Mouse (Mus musculus): ENCODE measurements around the gene Cacnb1.

Gene Cacnb1

DNA sequence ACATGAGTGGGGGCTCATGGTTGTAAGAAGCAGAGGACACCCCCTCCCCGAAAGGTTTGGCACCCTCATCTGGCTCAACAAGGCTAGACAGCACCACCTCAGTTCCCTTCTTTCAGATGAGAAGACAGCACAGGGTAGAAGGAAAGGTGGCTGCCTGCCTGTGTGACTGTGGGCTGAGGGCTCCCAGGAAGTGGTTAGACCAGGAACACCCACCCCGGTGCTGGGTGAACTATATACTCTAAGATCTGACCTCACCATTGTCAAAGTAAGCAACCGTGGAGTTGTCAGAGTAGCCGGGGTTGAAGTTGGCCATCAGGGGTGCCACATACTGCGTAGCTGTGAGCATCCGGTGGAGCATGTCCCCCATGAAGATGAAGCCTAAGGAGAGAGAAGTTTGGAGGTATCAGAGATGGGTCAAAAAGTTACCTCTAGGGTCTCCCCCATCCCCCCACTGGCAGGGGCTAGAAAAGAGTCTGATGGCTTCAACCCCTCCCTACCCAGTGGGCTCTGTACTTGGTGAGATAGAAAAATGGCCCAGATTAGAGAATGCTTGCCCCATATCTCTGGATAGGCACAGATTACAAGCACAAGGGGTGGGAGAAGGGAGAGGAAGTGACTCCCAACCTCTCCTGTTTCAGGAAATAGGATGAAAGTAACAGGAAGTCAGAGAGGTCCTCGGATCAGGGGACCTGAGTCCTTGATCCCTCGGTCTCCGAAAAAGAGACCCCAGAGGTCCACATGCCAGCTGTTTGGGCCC, 67.5 kb downstream of the Cacnb1 start:
- no peak for DNase-seq (ENCODE audit: low spot score)

DNA sequence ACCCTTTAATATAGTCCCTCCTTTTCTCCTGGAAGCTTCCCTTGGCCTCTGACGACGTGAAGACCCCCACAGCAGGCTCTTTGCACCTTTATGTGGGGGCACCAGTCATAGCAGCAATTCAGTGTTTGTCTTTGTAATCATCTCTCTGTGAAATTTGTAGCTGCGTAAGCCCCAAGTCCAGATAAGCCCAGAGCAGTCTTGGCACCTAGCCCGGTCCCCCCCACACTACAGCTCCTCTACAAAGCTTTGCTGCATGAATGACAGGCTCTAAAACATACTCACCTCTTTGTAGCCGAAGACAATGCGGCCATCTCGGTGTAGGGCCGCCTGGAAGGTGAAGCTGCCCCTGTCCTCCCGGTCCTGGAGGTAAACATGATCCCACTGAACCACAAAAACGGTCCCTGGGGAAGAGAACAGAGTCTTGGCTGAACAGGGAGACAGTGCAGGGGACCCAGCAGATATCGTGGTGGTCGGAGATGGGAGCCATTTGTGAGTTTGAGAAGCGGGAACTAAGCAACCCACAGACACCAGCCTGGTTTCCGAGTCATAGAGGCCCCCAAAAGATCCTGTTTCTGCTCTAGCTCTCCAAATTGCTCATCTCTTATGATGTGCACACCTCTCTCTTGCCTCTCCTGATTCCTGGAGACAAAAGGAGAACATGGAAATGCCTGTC, 68.2 kb downstream of the Cacnb1 start:
- DNase-seq (ENCODE audit: low spot score), result no peak

DNA sequence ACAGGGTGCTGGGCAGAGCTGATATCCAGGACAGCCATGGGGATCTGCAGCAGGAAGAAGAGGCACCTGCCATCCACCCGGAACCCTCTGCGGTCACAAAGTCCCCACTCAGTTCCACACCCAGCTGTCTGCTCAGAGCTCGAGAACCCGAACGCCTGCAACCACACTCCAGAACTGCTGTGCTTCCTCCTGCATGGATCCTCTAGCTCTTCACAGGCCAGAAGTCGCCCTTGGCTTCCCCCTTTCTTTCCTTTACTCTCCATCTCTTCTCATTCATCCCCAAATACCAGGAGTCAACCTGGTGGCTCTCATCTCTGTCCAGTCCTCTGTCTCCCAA, 68.9 kb downstream of the Cacnb1 start:
- no peak for DNase-seq (ENCODE audit: low spot score)

DNA sequence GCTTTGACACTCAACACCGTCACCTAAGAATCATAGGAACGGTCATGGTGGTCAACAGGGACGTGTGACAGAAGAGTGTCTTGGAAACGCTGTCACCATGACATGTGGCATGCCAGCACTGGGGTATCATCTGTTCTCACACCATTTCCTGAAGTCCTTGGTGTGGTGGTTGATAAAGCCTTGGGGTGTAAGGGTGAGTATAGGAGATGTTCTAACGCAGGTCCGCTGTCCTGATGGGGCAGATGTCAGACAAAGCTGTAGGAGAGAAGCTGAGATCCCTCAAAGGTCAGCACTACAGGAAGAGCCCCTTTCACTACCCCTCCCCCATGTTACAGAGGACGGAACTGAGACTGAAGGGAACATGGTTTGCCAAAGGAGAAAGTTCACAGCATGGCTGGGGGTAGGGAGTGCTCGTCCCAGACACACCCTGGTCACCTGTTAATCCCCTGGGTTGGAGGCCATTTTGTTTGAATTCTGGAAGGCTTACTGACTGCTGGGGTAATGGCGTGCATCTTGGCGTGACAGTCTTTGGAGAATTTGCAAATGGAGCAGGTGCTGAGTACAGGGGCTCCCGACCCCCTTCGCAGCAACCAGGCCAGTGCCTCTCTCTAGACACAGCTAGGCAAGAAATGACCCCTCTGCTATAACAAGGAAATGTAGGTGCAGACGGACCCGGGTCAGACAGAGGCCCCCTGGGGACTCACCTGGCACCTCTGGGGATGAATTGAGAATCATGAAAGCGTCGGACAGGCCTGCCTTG, 69.5 kb downstream of the Cacnb1 start:
- no peak for DNase-seq (ENCODE audit: low spot score)

DNA sequence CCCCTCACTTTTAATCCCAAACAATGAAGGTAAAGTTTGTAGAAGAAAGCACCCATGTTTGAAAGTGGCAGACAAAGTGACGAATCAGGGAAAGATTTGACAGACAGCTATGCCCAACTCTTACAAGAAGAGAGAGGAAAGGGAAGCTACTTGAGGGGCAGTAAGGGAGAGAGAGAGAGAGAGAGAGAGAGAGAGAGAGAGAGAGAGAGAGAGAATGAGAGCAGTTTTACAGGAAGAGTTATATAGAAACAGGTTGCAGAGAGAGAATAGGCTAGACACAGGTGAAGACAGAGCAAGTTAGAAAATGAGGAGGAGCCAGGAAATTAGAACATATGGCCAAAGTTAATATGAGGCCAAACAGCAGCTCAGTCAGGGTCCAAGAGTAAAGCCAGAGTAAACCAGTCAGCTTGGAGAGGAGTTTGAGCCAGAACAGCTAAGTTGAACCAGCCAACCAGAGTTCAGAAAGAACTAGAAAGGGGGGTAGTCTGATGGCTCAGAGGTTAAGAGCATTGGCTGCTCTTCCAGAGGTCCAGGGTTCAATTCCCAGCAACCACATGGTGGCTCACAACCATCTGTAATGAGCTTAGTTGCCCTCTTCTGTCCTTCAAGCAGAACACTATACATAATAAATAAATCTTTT, 70.3 kb downstream of the Cacnb1 start:
- no peak for DNase-seq (ENCODE audit: low spot score)
